Mouse (Mus musculus): Measurements from ENCODE around the gene Gal3st2b. TPM values are rescaled to one million over a fixed set of nuclear protein-coding genes. Genes with fewer than 3 reads are reported as not detected.
"Not testable (repeated sequence)": the region's sequence is repeated elsewhere in the genome, so short reads cannot be mapped to it uniquely, and the experiment has no call there.

The Gal3st2b gene
- not detected in 2 replicates for polyA plus RNA-seq (2016; fragmentation: Nextera tagmentation; extraction: Ambion mirVana)

DNA sequence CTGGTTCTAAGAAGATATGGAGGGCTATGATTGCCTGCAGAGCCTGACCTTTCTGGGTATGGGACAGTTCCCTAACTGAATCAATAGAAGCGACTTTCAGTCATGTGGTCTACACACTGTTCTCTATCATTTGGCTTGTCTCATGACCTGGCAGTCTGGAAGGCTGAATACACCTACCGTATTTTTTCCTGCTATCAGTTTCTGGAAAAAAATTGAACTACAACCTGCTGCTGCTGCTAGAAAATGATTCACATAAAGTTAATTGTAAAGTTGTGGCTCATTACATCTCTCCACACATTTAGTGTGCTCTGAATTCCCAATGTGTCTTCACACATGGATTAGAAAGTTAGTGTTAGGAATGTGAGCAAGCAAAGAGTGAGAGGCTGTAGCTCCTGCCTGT is at the start of gene Gal3st2b:
TSS of gene Gal3st2b (plus strand) at position 301 of the 400 bp plus-strand sequence.
- WGBS: 90% methylated on average over 2 of the region's 2 CpGs
- not testable (repeated sequence) for H3K4me3 ChIP-seq; H3K27me3 ChIP-seq (ENCODE audit: insufficient read depth, poor library complexity, severe bottlenecking); H3K4me1 ChIP-seq (replicated peaks); H3K27ac ChIP-seq; H3K9me3 ChIP-seq; DNase-seq (ENCODE audit: low spot score); H3K36me3 ChIP-seq

GRCm38 (mm10) chr1:93871594-93872105 is 46.5 kb upstream of the Gal3st2b start:
- H3K9me3 ChIP-seq; DNase-seq (ENCODE audit: low spot score); H3K4me1 ChIP-seq (replicated peaks); H3K27me3 ChIP-seq (ENCODE audit: insufficient read depth, poor library complexity, severe bottlenecking); H3K27ac ChIP-seq; H3K4me3 ChIP-seq; H3K36me3 ChIP-seq: not testable (repeated sequence)
- WGBS: 69% methylated on average over 1 of the region's 1 CpGs

DNA sequence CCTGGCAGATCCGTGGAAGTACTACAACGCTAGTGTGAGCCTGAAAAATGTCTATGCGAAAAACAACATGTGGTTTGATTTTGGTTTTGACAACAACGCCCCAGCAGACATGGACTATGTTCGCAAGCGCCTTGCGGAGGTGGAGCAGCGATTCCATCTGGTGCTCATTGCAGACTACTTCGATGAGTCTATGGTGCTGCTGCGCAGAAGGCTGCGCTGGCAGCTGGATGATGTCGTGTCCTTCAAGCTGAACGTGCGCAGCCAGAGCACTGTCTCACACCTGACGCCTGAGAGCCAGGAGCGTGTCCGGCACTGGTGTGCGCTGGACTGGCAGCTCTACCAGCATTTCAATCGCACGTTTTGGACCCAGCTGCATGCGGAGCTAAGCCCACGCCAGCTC is 43.7 kb upstream of the Gal3st2b start:
- not testable (repeated sequence) for DNase-seq (ENCODE audit: low spot score); H3K27ac ChIP-seq; H3K36me3 ChIP-seq; H3K4me1 ChIP-seq (replicated peaks); H3K4me3 ChIP-seq; H3K9me3 ChIP-seq; H3K27me3 ChIP-seq (ENCODE audit: insufficient read depth, poor library complexity, severe bottlenecking)
- WGBS: 96% methylated on average over 18 of the region's 22 CpGs

DNA sequence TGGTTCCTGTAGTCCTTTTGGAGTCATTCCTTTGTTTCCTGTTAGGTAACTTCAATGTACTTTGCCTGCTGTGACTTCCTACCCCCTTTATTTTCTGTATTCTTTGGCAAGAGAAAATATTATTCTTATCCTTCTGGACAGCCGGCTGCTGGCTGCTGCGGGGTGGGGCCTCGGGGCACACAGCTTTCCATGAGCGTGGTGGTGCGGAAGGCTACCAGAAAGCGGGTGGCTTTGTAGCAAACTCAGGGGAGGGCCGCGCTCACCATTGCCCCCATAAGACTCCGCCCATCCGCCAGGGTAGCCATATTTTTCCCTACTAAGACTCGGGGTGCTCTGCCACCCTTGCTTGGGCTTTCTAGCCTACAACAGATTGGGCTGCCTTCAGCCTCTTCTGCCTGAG is 36.3 kb upstream of the Gal3st2b start:
- not testable (repeated sequence) for DNase-seq (ENCODE audit: low spot score); H3K4me3 ChIP-seq; H3K27me3 ChIP-seq (ENCODE audit: insufficient read depth, poor library complexity, severe bottlenecking); H3K36me3 ChIP-seq; H3K27ac ChIP-seq; H3K4me1 ChIP-seq (replicated peaks); H3K9me3 ChIP-seq
- WGBS: no CpG with 5 or more reads among the region's 11 CpGs

- not testable (repeated sequence) for H3K9me3 ChIP-seq; H3K4me3 ChIP-seq; H3K36me3 ChIP-seq; H3K27ac ChIP-seq; DNase-seq (ENCODE audit: low spot score); H3K27me3 ChIP-seq (ENCODE audit: insufficient read depth, poor library complexity, severe bottlenecking); H3K4me1 ChIP-seq (replicated peaks)
- 67% methylated on average over 1 of the region's 1 CpGs for WGBS
Observed at GRCm38 (mm10) chr1:93890936-93891335, 27.2 kb upstream of the Gal3st2b start.

DNA sequence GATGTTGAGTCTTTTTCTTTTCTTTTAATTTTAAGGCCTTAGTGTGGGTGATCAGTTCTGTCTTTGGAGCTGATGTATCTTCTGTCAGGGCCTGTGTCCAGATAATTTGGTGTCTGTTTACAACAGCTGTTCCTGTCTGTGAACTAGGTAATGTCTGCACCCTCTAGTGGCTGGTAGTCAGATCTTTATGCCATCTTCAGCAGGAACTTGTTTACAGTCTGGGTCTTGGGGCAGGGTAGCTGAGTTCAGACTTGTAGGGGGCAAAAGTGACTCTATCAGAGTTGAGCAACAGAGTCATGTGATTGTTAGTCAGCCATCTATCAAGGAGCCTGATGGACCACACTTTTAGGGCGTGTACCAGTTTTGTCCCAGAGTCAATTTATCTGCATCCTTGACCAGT is 20.7 kb upstream of the Gal3st2b start:
- H3K9me3 ChIP-seq; H3K36me3 ChIP-seq; H3K4me1 ChIP-seq (replicated peaks); DNase-seq (ENCODE audit: low spot score); H3K27ac ChIP-seq; H3K4me3 ChIP-seq; H3K27me3 ChIP-seq (ENCODE audit: insufficient read depth, poor library complexity, severe bottlenecking): not testable (repeated sequence)
- no CpG with 5 or more reads among the region's 1 CpGs for WGBS

DNA sequence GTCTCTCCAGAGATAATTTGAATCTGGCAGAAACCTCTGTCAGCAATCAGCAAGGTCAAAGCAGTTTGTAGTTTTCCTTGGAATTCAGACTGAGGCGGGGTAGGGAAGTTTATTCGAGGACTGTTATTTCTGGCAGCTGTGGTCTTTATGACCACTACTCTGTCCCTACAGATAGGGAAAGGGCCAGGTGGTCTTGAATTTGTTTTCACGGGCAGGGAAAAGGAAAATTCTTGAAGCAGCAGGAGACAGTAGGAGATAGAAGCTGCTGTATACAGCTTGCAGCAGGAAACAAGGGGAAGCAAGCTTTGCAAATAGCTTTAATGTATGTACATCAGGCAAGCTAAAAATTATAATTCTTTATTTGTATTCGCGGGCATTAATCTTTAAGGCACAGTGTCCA is 16.8 kb upstream of the Gal3st2b start:
- 79% methylated on average over 5 of the region's 5 CpGs for WGBS
- not testable (repeated sequence) for DNase-seq (ENCODE audit: low spot score); H3K36me3 ChIP-seq; H3K27ac ChIP-seq; H3K4me1 ChIP-seq (replicated peaks); H3K27me3 ChIP-seq (ENCODE audit: insufficient read depth, poor library complexity, severe bottlenecking); H3K4me3 ChIP-seq; H3K9me3 ChIP-seq

DNA sequence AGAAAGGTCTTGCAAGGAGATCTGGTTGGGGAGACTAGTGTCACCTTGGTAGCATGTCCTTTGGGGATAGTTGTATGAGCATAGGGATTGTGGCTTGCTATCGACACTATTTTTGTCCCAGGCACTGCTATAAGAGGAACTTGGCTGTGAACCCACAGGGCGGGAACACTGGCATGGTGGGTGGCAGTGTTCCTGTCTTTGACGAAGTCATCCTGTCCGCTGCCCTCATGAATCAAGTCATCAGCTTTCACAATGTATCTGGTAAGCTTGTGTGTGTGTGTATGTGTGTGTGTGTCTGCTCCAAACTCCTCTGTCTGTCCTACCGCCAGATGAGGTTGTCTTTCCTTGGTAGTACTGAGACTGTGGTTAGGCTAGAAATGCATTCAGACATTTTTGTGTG is 11.4 kb upstream of the Gal3st2b start:
- not testable (repeated sequence) for H3K36me3 ChIP-seq; H3K4me3 ChIP-seq; H3K27me3 ChIP-seq (ENCODE audit: insufficient read depth, poor library complexity, severe bottlenecking); H3K4me1 ChIP-seq (replicated peaks); H3K9me3 ChIP-seq; DNase-seq (ENCODE audit: low spot score); H3K27ac ChIP-seq
- WGBS: 89% methylated on average over 3 of the region's 5 CpGs

- not testable (repeated sequence) for H3K36me3 ChIP-seq; H3K4me1 ChIP-seq (replicated peaks); H3K4me3 ChIP-seq; H3K27ac ChIP-seq; DNase-seq (ENCODE audit: low spot score); H3K9me3 ChIP-seq; H3K27me3 ChIP-seq (ENCODE audit: insufficient read depth, poor library complexity, severe bottlenecking)
- WGBS: no CpG with 5 or more reads among the region's 11 CpGs
Observed at GRCm38 (mm10) chr1:93908977-93909586, 9.0 kb upstream of the Gal3st2b start.

GRCm38 (mm10) chr1:93911877-93912276 is 6.2 kb upstream of the Gal3st2b start:
- DNase-seq (ENCODE audit: low spot score): not testable (repeated sequence)
- no CpG with 5 or more reads among the region's 2 CpGs for WGBS

DNA sequence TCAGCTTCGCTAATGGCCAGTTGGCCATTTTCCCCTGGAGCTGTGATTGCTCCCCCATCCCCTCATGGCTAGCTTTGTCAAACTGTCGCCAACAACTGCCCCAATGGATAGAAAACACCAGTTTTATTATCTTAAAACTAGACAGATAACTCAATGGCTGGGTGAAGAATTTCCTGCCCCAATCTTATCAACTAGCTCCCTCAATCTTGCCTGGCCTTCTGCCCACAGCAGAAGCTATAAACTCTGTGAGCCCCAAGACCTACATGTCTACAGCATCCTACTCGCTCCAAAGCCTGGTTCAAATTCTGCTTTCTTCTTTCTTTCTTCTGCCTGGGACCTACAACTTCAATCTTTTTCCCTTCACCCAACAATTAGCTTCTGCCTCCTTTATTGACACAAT is 951 bp upstream of the Gal3st2b start:
- DNase-seq (ENCODE audit: low spot score); H3K36me3 ChIP-seq; H3K9me3 ChIP-seq; H3K4me1 ChIP-seq (replicated peaks); H3K27ac ChIP-seq; H3K27me3 ChIP-seq (ENCODE audit: insufficient read depth, poor library complexity, severe bottlenecking); H3K4me3 ChIP-seq: not testable (repeated sequence)
- WGBS: 87% methylated on average over 3 of the region's 3 CpGs

More at GRCm38 (mm10) chr1:93911877-93912276, 6.2 kb upstream of the Gal3st2b start:
- not testable (repeated sequence) for H3K36me3 ChIP-seq; H3K4me3 ChIP-seq; H3K27ac ChIP-seq; H3K27me3 ChIP-seq (ENCODE audit: insufficient read depth, poor library complexity, severe bottlenecking); H3K9me3 ChIP-seq; H3K4me1 ChIP-seq (replicated peaks)

DNA sequence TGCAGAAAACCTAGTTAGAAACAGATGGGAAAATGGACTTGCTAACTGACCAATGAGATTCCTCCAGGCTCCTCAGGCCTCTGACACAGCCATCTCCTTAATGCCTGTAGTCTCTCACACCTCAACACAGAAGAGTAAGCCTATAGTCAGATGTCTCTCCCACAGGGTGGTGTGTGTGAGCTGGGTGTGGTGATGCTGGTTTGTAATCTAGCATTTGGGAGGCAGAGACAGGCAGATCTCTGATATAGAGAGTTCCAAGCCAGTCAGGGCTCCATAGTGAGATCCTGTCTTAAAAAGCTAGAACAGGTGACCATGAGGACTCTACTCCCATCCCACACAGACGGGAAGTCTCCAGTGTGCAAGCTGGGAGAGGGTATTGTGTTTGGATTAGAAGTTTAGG is 664 bp downstream of the Gal3st2b start:
- H3K36me3 ChIP-seq; H3K4me1 ChIP-seq (replicated peaks); DNase-seq (ENCODE audit: low spot score); H3K4me3 ChIP-seq; H3K27ac ChIP-seq; H3K9me3 ChIP-seq; H3K27me3 ChIP-seq (ENCODE audit: insufficient read depth, poor library complexity, severe bottlenecking): not testable (repeated sequence)
- WGBS: 69% methylated on average over 1 of the region's 1 CpGs

GRCm38 (mm10) chr1:93919321-93919720 is 1.2 kb downstream of the Gal3st2b start:
- H3K4me3 ChIP-seq; H3K4me1 ChIP-seq (replicated peaks); DNase-seq (ENCODE audit: low spot score); H3K36me3 ChIP-seq; H3K9me3 ChIP-seq; H3K27ac ChIP-seq; H3K27me3 ChIP-seq (ENCODE audit: insufficient read depth, poor library complexity, severe bottlenecking): not testable (repeated sequence)
- 81% methylated on average over 3 of the region's 3 CpGs for WGBS

DNA sequence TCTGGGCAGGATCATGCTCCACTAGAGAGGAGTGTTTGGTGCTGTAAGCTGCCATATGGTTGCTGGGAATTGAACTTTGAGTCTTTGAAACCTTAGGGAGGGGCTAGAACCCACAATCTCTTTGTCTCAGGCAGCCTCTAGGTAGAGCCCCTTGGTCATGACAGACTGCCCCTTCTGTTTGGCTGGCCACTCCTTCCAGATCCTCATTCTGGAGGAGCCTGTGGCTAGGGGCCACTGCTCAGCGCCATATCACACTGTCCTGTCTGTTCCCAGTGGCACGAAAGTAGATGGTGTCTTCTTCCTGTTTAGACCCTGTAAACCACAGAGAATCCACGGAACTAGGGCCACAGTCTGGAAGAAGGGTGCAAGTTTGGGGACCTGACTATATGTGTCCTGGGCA is 4.5 kb downstream of the Gal3st2b start:
- H3K36me3 ChIP-seq; H3K4me3 ChIP-seq; H3K27ac ChIP-seq; H3K9me3 ChIP-seq; H3K27me3 ChIP-seq (ENCODE audit: insufficient read depth, poor library complexity, severe bottlenecking); DNase-seq (ENCODE audit: low spot score); H3K4me1 ChIP-seq (replicated peaks): not testable (repeated sequence)
- WGBS: 90% methylated on average over 3 of the region's 3 CpGs
